Mouse (Mus musculus) left cerebral cortex, adult 8-10 months (tissue): ENCODE data around the gene Glt28d2. TPM values are rescaled to one million over a fixed set of nuclear protein-coding genes. Genes with fewer than 3 reads are reported as not detected.

Experiments used
- DNase-seq, 2 experiments: peaks; one replicate each; pipeline ENCODE4 v3.0.0; 2022; ENCODE audit warnings: low spot score in 2 of 2
- total RNA-seq, 4 experiments: library from RNA; stranded (reverse); gene quantifications; 2 replicates each; pipeline ENCODE4 v1.2.4; 2022

Gene Glt28d2
- total RNA-seq, 4 experiments from 2014 or later: 0.33 to 0.78 (median 0.53) TPM

GRCm38 (mm10) chr3:85829047-85829446 lies 58.3 kb downstream of the Glt28d2 start:
- DNase-seq: no peak

GRCm38 (mm10) chr3:85827815-85828214 lies 59.5 kb downstream of the Glt28d2 start:
- no peak for DNase-seq

- DNase-seq: no peak
Measured at GRCm38 (mm10) chr3:85827283-85827682, 60.0 kb downstream of the Glt28d2 start.

GRCm38 (mm10) chr3:85820839-85821548 lies 66.3 kb downstream of the Glt28d2 start:
- DNase-seq: no peak

Other genes with a start within 250 kb of the Glt28d2 start
- 1 to 10 TPM; 3.4 to 5.0 (median 3.9) TPM for gene Fam160a1, start 70.2 kb downstream of the Glt28d2 start, total RNA-seq
- gene Gm37240, start within 50 bp of the Glt28d2 start, total RNA-seq: 1 to 10 TPM in 2 of 4 experiments, under 1 TPM in 1, not detected in 1; 0.50 to 4.0 (median 1.1) TPM
- 10 to 100 TPM; 14.6 to 19.9 (median 15.8) TPM for gene Sh3d19, start 83.6 kb upstream of the Glt28d2 start, total RNA-seq
- gene Prss48, start 115.0 kb upstream of the Glt28d2 start, total RNA-seq: not detected